27 mouse cellular contexts compared by ENCODE assay signal in genomic region chr15:59733932-59734331, GRCm38 (mm10).
DNase-seq lines count a peak whose midpoint lies in the region; ATAC-seq lines count a peak whose summit lies in the region.
"Had no signal": no experiment of that assay in that cellular context is flagged by ENCODE, and none has a peak within 500 bp of the region (broad histone marks: within the 10 kb centered on the region; RNA-seq: fewer than 3 reads in every experiment).

No protein-coding gene starts in this region.

- ATAC-seq in frontal cortex, adult (ENCODE audit: low TSS enrichment): peak; percentile 82
- ATAC-seq: CD4-positive, CD25-positive, alpha-beta regulatory T cell, adult 4 months; forebrain, embryonic 14.5 days; forebrain, postnatal 0 days; hindbrain, postnatal 0 days; inflammation-experienced regulatory T-cells, adult 6 months; intestine, embryonic 16.5 days; Patski had no signal

- DNase-seq in frontal cortex, postnatal 14 days (ENCODE audit: low spot score in 2 of 2): no peak
- peak; percentile 44 for DNase-seq in layer of hippocampus, adult 9-11 months
- DNase-seq in layer of hippocampus, postnatal 10 days (ENCODE audit: low spot score in 2 of 2): no peak
- DNase-seq in Muller cell, postnatal 12 days (ENCODE audit: inconsistent ontology term): peak; percentile 94
- peak; percentile 50 for DNase-seq in fibroblast of lung, adult 2 months (ENCODE audit: low read depth)
- DNase-seq in kidney, postnatal 36 days: no peak
- no peak for DNase-seq in c-Kit-positive CD71-positive TER-119-positive erythroid progenitor cells, embryonic 14.5 days (ENCODE audit: low spot score)
- DNase-seq: adrenal gland, postnatal 10 days; adrenal gland, postnatal 36 days; cerebellum, adult 11-12 months; cerebellum, adult 8-10 months; cerebellum, postnatal 10 days; cerebellum, postnatal 36 days; embryo, embryonic 11 days; forebrain, postnatal 0 days; gastrocnemius, postnatal 10 days; gastrocnemius, postnatal 36 days; heart, adult 18-20 months; heart, postnatal 10 days; heart, postnatal 4 days had no signal

Comparison
In these comparisons a context has a peak if more than half of its experiments do, and no peak if none do; other contexts are left out.
1. DNase-seq: peak in layer of hippocampus, adult 9-11 months (single experiment), Muller cell, postnatal 12 days (single experiment) and fibroblast of lung, adult 2 months (single experiment); none in frontal cortex, postnatal 14 days (0 of 2), layer of hippocampus, postnatal 10 days (0 of 2), kidney, postnatal 36 days (0 of 2) and c-Kit-positive CD71-positive TER-119-positive erythroid progenitor cells, embryonic 14.5 days (single experiment).